Mouse (Mus musculus) forebrain, embryonic 14.5 days (tissue): ENCODE data around the gene Gm17783. TPM values are rescaled to one million over a fixed set of nuclear protein-coding genes. Genes with fewer than 3 reads are reported as not detected.
"Not testable (repeated sequence)": the region's sequence is repeated elsewhere in the genome, so short reads cannot be mapped to it uniquely, and the experiment has no call there.

ENCODE experiments used
- ATAC-seq: fragments of 200-750 bp; cut with Nextera tagmentation; 2 replicates; pipeline ENCODE4 v1.8.0; 2017; ENCODE audit warnings: mild to moderate bottlenecking, moderate library complexity
- DNase-seq: peaks from one replicate; pipeline ENCODE4 v3.0.0-alpha.2; 2015; ENCODE audit warnings: low spot score
- H3K27ac ChIP-seq: fragments of 300-500 bp; sonication (generic); 2 replicates; pipeline ENCODE4 v1.5.1; 2014; ENCODE audit warnings: low read depth, mild to moderate bottlenecking, control low read depth, low read length, moderate library complexity
- H3K27me3 ChIP-seq: fragments of 300-500 bp; sonication (generic); replicated peaks from 2 replicates; pipeline ENCODE4 v1.6.1; 2014; ENCODE audit warnings: low read length, control low read depth, mixed read lengths; ENCODE audit not compliant: control insufficient read depth, insufficient read depth
- H3K36me3 ChIP-seq: fragments of 300-500 bp; sonication (generic); 2 replicates; pipeline ENCODE4 v1.6.1; 2014; ENCODE audit warnings: low read length, control low read depth; ENCODE audit not compliant: control insufficient read depth, insufficient read depth
- H3K4me1 ChIP-seq: fragments of 300-500 bp; sonication (generic); 2 replicates; pipeline ENCODE4 v1.6.1; 2014; ENCODE audit warnings: antibody characterized with exemption, low read length, control low read depth; ENCODE audit not compliant: control insufficient read depth, insufficient read depth
- H3K4me2 ChIP-seq: fragments of 300-500 bp; sonication (generic); 2 replicates; pipeline ENCODE4 v1.6.1; 2014; ENCODE audit warnings: mild to moderate bottlenecking, control low read depth, low read length
- H3K4me3 ChIP-seq: fragments of 300-500 bp; sonication (generic); 2 replicates; pipeline ENCODE4 v1.5.1; 2014; ENCODE audit warnings: low read depth, low read length, control low read depth
- H3K9ac ChIP-seq: fragments of 300-500 bp; sonication (generic); 2 replicates; pipeline ENCODE4 v1.6.1; 2014; ENCODE audit warnings: mild to moderate bottlenecking, low read length, control low read depth, moderate library complexity
- H3K9me3 ChIP-seq: fragments of 300-500 bp; sonication (generic); replicated peaks from 2 replicates; pipeline ENCODE4 v1.6.1; 2016; ENCODE audit warnings: low read length, control low read depth, mixed read lengths; ENCODE audit not compliant: control insufficient read depth
- WGBS: fragments of 180-500 bp; shearing (Covaris S2); extraction: QIAGEN DNeasy Blood & Tissue Kit; methylation state at CpG from one replicate; pipeline ENCODE4 v1.1.7; 2014; 5-methylcytosine and 5-hydroxymethylcytosine counted together
- polyA plus RNA-seq: library from polyadenylated mRNA; unstranded; fragments of >200 nt; fragmentation: Nextera tagmentation; extraction: Ambion mirVana; gene quantifications from 2 replicates; pipeline ENCODE4 v1.2.1, GENCODE M21; 2014

Gm17783 gene
- polyA plus RNA-seq, 1 experiment from 2014 or later = not detected

GRCm38 (mm10) chr16:45525551-45525950 is 6.3 kb downstream of the Gm17783 start:
- Histone ChIP-seq H3K9me3 (no peaks in the 10 kb centered on the region), H3K9ac (no peak overlapping the region), H3K4me2 (no peak overlapping the region), H3K27ac (no peak overlapping the region), H3K4me1 (no peaks in the 10 kb centered on the region), H3K4me3 (no peak overlapping the region), H3K27me3 (no peaks in the 10 kb centered on the region), H3K36me3 (no peaks in the 10 kb centered on the region)
- ATAC-seq = no peak
- 85% methylated on average over 5 of the region's 5 CpGs for WGBS
- DNase-seq = no peak

DNA sequence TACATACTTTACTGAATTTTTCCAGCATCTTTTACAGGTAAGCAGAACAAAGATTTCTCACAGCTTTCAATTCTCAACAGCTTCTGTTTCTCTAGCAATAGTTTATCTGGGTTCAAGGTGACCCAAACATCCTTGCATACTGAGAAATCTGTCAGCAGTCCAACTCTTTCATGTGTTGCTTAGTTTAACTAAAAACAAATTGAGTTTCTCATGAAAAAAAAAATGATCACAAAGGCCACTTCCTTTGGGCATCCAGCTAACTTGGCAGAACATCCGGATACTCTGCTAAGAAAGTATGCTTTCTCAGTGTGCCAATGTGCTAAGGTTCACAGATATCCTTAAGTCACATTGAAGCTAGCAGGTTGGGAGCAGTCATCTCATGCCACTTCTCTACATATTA is 36.5 kb downstream of the Gm17783 start:
- Histone ChIP-seq H3K4me3 (no peak overlapping the region), H3K4me2 (no peak overlapping the region), H3K27ac (no peak overlapping the region), H3K36me3 (no peaks in the 10 kb centered on the region), H3K4me1 (no peaks in the 10 kb centered on the region), H3K9me3 (no peaks in the 10 kb centered on the region), H3K9ac (no peak overlapping the region), H3K27me3 (no peaks in the 10 kb centered on the region)
- 86% methylated on average over 1 of the region's 1 CpGs for WGBS
- DNase-seq (no peak), ATAC-seq (no peak)

GRCm38 (mm10) chr16:45492927-45493326 is 38.9 kb downstream of the Gm17783 start, which contains the start of gene Gm609:
Gm609 (minus strand) TSS chr16:45492969.
- DNase-seq = no peak
- H3K4me3 ChIP-seq = no peak within 1 kb of the TSS
- H3K27ac ChIP-seq = no peak within 1 kb of the TSS
- no peak within 1 kb of the TSS for H3K4me2 ChIP-seq
- H3K36me3 ChIP-seq = no peaks in the 10 kb centered on the region
- no peak within 1 kb of the TSS for H3K9ac ChIP-seq
- ATAC-seq = no peak
- no peaks in the 10 kb centered on the region for H3K9me3 ChIP-seq
- H3K4me1 ChIP-seq = no peaks in the 10 kb centered on the region
- no peaks in the 10 kb centered on the region for H3K27me3 ChIP-seq
- 69% methylated on average over 5 of the region's 5 CpGs for WGBS

DNA sequence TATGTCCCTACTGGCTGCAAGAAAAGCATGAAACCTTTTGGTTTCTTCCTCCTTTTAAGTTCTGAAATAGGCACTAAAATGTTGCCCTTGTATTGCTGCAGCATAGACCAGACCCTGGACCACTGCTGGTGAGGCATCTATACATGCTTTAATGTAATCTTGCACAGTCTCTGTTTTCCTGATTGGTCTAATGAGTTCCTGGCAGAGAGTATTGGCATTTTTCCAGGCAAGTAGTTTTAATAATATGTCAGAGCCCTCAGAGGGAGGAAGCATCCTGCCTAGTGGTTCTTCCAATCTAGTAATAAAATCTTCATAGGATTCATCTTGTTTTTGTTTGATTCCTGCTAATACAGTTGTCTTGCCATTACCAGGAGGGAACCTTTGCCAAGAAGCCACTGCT is 54.9 kb downstream of the Gm17783 start:
- no peak overlapping the region for H3K9ac ChIP-seq
- ATAC-seq (peak; percentile 42; the same call in 1 of the 2 replicates), DNase-seq (peak; percentile 50)
- no peaks in the 10 kb centered on the region for H3K4me1 ChIP-seq
- H3K4me2 ChIP-seq = no peak overlapping the region
- H3K9me3 ChIP-seq = no peaks in the 10 kb centered on the region
- no peaks in the 10 kb centered on the region for H3K36me3 ChIP-seq
- no peaks in the 10 kb centered on the region for H3K27me3 ChIP-seq
- H3K27ac ChIP-seq = no peak overlapping the region
- H3K4me3 ChIP-seq = no peak overlapping the region

DNA sequence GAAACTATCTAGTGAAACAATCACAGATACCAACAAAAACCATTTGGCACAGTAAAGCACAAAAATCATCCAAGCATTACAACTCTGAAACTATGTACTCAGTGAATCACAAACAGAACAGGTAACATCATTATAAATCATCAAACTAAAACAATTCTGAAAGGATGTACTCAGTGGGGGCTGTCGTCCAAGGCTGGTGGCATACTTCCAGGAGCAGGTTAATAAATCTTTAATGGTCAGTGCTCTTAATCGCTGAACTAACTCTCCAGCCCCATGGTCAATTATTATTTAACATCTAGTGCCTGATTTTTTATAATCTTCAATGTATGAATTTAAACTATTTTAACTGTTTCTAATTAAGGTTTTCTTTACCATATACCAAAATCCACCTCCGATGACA is 60.0 kb downstream of the Gm17783 start:
- not testable (repeated sequence) for H3K27me3 ChIP-seq, H3K27ac ChIP-seq, H3K9ac ChIP-seq, ATAC-seq, H3K4me3 ChIP-seq, H3K9me3 ChIP-seq, H3K36me3 ChIP-seq, H3K4me2 ChIP-seq, DNase-seq, H3K4me1 ChIP-seq
- WGBS = 75% methylated on average over 3 of the region's 3 CpGs

Other genes starting within 250 kb of the Gm17783 start
- 209 and 237 TPM in 2 replicates for gene Cd200, start 123.0 kb downstream of the Gm17783 start, polyA plus RNA-seq
- not detected in 2 replicates for gene Gm609, start 39.1 kb downstream of the Gm17783 start, polyA plus RNA-seq
- gene Slc9c1, start 3.3 kb upstream of the Gm17783 start, polyA plus RNA-seq = not detected in 2 replicates
- gene Gcsam, start 78.3 kb upstream of the Gm17783 start, polyA plus RNA-seq = not detected in 2 replicates
- gene BC016579, start 122.0 kb upstream of the Gm17783 start, polyA plus RNA-seq = not detected in 2 replicates
- 0.41 and 0.73 TPM in 2 replicates for gene Tmprss7, start 161.6 kb upstream of the Gm17783 start, polyA plus RNA-seq
- gene Tagln3, start 192.6 kb upstream of the Gm17783 start, polyA plus RNA-seq = 538 and 598 TPM in 2 replicates
- gene Abhd10, start 210.9 kb upstream of the Gm17783 start, polyA plus RNA-seq = 38.4 and 41.2 TPM in 2 replicates